Mouse (Mus musculus) layer of hippocampus, adult 2 months (tissue): ENCODE data around the gene Abcc5. TPM values are rescaled to one million over a fixed set of nuclear protein-coding genes. Genes with fewer than 3 reads are reported as not detected.
A peak's percentile ranks its signal among the peaks of the same experiment; 100 is the strongest.
"Not testable (repeated sequence)": the region's sequence is repeated elsewhere in the genome, so short reads cannot be mapped to it uniquely, and the experiment has no call there.

Source experiments
- DNase-seq, 2 experiments: peaks; one replicate each; pipeline ENCODE4 v3.0.0; 2022; ENCODE audit warnings: low spot score in 2 of 2
- H3K27ac ChIP-seq: fragments of 200-600 bp; 2 replicates; pipeline ENCODE4 v1.8.1; 2022
- H3K4me3 ChIP-seq: fragments of 200-600 bp; 2 replicates; pipeline ENCODE4 v1.8.1; 2022; ENCODE audit warnings: mild to moderate bottlenecking
- CTCF ChIP-seq: fragments of 200-600 bp; conservative IDR thresholded peaks from 2 replicates; pipeline ENCODE4 v1.8.1; 2022; ENCODE audit warnings: antibody characterized with exemption, mild to moderate bottlenecking, moderate library complexity
- total RNA-seq, 2 experiments: library from RNA; stranded (reverse); gene quantifications; 2 replicates each; pipeline ENCODE4 v1.2.3; 2021

Gene Abcc5
- total RNA-seq, 2 experiments from 2014 or later, result 220 to 244 TPM

DNA sequence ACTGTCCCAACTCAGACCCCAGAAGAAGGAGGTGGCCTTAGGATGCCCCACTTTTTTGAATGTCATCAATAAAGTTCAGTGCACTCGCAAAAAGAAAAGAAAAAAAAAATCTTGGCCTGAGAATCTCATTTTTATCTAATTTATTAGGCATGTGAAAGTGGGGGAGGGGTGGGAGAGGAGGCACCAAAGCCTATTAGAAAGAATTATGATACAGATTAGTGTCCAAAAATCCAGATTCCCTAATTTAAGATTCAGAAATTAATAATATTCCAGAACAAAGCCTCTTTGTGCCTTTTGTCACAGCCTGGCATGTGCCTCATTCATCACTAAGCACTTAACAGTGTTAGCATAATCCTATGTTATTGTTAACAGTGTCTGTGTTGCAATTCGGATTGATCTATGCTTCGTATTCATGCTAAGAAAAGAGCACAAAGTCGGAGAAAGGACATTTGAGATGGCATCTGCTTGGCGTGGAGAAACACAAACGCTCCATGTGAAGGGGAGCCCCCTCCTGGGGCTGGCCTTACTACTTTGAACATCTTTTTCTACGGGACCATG is 18.7 kb upstream of the Abcc5 start:
- no peak for DNase-seq
- no peak overlapping the region for H3K4me3 ChIP-seq
- H3K27ac ChIP-seq, result no peak overlapping the region
- no peak for TF ChIP-seq CTCF

GRCm38 (mm10) chr16:20442871-20443270 is 16.7 kb upstream of the Abcc5 start:
- no peak for DNase-seq
- no peak overlapping the region for H3K27ac ChIP-seq
- no peak for TF ChIP-seq CTCF
- no peak overlapping the region for H3K4me3 ChIP-seq

DNA sequence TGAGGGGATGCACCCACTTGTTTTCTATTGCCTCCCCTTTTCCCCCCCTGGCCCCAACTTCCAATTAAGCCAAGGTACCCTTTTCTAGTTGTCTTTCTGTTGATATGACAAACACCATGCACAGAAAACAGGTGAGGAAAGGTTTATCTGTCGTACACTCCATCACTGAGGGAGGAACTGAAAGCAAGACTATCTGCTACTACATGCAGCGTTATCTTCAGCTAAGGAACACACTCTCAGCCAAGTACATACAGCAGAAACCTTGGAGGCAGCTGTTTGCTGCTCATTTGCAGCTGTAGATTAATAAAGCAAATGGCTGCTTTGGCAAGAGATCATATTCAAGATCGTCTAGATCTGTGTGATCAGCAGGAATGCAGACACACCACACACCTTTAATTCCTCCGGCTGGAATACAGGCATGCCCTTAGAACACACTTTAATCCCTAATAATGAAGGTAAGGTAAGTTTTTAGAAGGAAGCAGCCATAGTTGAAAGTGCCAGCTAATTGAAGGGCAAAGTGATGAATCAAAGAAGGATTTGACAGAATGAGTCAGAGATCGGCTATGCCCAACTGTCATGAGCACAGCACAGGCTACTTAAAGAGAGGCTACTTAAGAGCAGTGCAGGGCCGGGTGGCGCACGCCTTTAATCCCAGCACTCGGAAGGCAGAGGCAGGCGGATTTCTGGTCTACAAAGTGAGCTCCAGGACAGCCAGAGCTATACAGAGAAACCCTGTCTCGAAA is 12.7 kb upstream of the Abcc5 start:
- DNase-seq, result no peak
- TF ChIP-seq CTCF, result no peak
- H3K27ac ChIP-seq, result no peak overlapping the region
- no peak overlapping the region for H3K4me3 ChIP-seq

DNA sequence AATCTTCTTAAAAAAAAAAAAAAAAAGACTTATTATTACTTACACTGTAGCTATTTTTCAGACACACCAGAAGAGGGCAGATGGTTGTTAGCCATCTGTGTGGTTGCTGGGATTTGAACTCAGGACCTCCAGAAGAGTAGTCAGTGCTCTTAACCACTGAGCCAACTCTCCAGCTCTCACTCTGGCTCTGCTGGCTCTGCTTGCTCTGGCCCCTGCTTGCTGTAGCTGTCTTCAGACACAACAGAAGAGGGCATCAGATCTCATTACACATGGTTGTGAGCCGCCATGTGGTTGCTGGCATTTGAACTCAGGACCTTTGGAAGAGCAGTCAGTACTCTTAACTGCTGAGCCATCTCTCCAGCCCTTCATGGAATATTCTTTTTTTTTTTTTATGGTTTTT is 11.9 kb upstream of the Abcc5 start:
- not testable (repeated sequence) for H3K4me3 ChIP-seq, DNase-seq, H3K27ac ChIP-seq

- DNase-seq, result no peak
- H3K27ac ChIP-seq, result no peak overlapping the region
- no peak for TF ChIP-seq CTCF
- H3K4me3 ChIP-seq, result no peak overlapping the region
Measured at GRCm38 (mm10) chr16:20436281-20436680, 10.1 kb upstream of the Abcc5 start.

DNA sequence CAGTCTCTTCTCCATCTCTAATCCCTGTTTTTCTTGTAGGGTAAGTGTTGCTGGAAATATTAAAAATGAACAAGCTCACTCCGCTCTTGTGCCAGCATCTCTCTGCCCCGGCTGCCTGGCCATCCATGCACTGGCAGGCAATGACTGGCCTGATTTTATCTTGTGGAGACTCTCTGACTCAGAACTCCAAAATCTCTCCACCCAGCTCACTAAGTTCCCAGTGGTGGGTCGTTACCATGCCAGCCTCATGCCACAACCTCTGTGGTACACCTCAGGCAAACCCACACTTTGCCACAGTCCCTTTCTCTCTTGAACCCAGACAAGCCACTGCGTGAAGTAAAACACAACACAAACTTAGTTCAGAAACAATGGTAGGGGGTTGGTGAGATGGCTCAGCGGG is 3.1 kb upstream of the Abcc5 start:
- DNase-seq, result no peak
- TF ChIP-seq CTCF, result no peak
- H3K4me3 ChIP-seq, result no peak overlapping the region
- H3K27ac ChIP-seq, result no peak overlapping the region

GRCm38 (mm10) chr16:20427566-20427965 is 1.4 kb upstream of the Abcc5 start:
- no peak for TF ChIP-seq CTCF
- no peak overlapping the region for H3K27ac ChIP-seq
- H3K4me3 ChIP-seq, result no peak overlapping the region
- DNase-seq, result no peak

- Histone ChIP-seq H3K27ac (peak overlapping the region; percentile 98), H3K4me3 (peak overlapping the region; percentile 93)
- TF ChIP-seq CTCF, result no peak
- DNase-seq, result peak; percentile 13 to 25
Measured at GRCm38 (mm10) chr16:20424719-20425650, 1.2 kb downstream of the Abcc5 start.

- Histone ChIP-seq H3K4me3 (peak overlapping the region; percentile 93), H3K27ac (no peak overlapping the region)
- TF ChIP-seq CTCF, result no peak
- DNase-seq, result peak in 1 of 2 experiments; percentile 14
Measured at GRCm38 (mm10) chr16:20424226-20424663, 1.9 kb downstream of the Abcc5 start.

GRCm38 (mm10) chr16:20422938-20423730 is 3.1 kb downstream of the Abcc5 start:
- no peak for DNase-seq
- no peak for TF ChIP-seq CTCF
- Histone ChIP-seq H3K27ac (no peak overlapping the region), H3K4me3 (no peak overlapping the region)

DNA sequence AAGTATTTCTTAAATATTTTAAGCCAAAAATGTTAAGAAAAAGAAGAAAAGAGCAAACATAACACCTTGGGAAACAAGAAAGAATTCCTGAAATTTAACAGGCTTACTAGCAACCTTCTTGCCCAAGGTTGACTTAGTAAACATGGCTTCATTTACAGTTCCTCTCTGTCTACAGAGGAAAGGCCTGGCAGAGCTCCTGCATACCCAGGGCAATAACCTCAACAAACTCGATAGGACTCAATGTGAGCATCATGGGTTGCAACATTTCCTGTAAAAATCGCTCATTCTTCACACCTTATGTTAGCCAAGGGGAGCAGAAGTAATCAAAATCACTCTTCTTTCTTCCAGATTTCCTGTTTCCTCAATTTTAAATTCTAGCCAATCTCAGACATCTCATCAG is 8.1 kb downstream of the Abcc5 start:
- no peak overlapping the region for H3K27ac ChIP-seq
- TF ChIP-seq CTCF, result no peak
- no peak overlapping the region for H3K4me3 ChIP-seq
- no peak for DNase-seq

DNA sequence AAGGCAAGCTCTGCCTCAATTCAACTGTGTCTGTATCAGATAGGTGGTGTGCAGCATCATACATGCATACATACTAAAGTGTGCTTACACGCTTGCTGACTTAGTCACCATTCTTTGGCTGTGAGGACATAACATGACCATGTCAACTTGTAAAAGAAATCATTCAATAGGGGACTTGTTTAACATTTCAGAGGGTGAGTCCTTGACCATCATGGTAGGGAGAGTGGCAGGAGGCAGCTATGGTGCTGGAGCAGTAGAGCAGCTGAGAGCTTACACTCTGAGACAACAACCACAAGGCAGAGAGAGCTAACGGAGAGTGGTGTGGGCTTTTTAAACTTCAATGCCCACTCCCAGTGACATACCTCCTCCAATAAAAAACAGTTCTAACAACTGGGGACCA is 9.9 kb downstream of the Abcc5 start:
- TF ChIP-seq CTCF, result no peak
- H3K4me3 ChIP-seq, result no peak overlapping the region
- no peak for DNase-seq
- H3K27ac ChIP-seq, result no peak overlapping the region
